Mouse (Mus musculus): ENCODE data around the gene Catip.

The Catip gene

GRCm38 (mm10) chr1:74359952-74360517, 1.9 kb upstream of the Catip start:
- no peak for DNase-seq (ENCODE audit: low read depth, low spot score)
- Histone ChIP-seq H3K27me3 (ENCODE audit: control insufficient read depth, insufficient read depth, low read length, poor library complexity, severe bottlenecking) (no peaks in the 10 kb centered on the region), H3K36me3 (ENCODE audit: control insufficient read depth, insufficient read depth, low read length, poor library complexity, severe bottlenecking) (no peaks in the 10 kb centered on the region)

GRCm38 (mm10) chr1:74362325-74363229, 669 bp downstream of the Catip start:
- DNase-seq (ENCODE audit: low read depth, low spot score): no peak
- Histone ChIP-seq H3K27me3 (ENCODE audit: control insufficient read depth, insufficient read depth, low read length, poor library complexity, severe bottlenecking) (no peaks in the 10 kb centered on the region), H3K36me3 (ENCODE audit: control insufficient read depth, insufficient read depth, low read length, poor library complexity, severe bottlenecking) (no peaks in the 10 kb centered on the region)

- no peaks in the 10 kb centered on the region for H3K36me3 ChIP-seq (ENCODE audit: control insufficient read depth, insufficient read depth, low read length, poor library complexity, severe bottlenecking)
- DNase-seq (ENCODE audit: low read depth, low spot score): no peak
- H3K27me3 ChIP-seq (ENCODE audit: control insufficient read depth, insufficient read depth, low read length, poor library complexity, severe bottlenecking): no peaks in the 10 kb centered on the region
Observed at GRCm38 (mm10) chr1:74363437-74363836, 1.5 kb downstream of the Catip start.

- no peak for DNase-seq (ENCODE audit: low read depth, low spot score)
- no peaks in the 10 kb centered on the region for H3K36me3 ChIP-seq (ENCODE audit: control insufficient read depth, insufficient read depth, low read length, poor library complexity, severe bottlenecking)
- H3K27me3 ChIP-seq (ENCODE audit: control insufficient read depth, insufficient read depth, low read length, poor library complexity, severe bottlenecking): no peaks in the 10 kb centered on the region
Observed at GRCm38 (mm10) chr1:74364270-74364669, 2.4 kb downstream of the Catip start.

- Histone ChIP-seq H3K27me3 (ENCODE audit: control insufficient read depth, insufficient read depth, low read length, poor library complexity, severe bottlenecking) (no peaks in the 10 kb centered on the region), H3K36me3 (ENCODE audit: control insufficient read depth, insufficient read depth, low read length, poor library complexity, severe bottlenecking) (no peaks in the 10 kb centered on the region)
- peak; percentile 24 for DNase-seq (ENCODE audit: low read depth, low spot score)
Observed at GRCm38 (mm10) chr1:74367886-74368645, 6.2 kb downstream of the Catip start.

GRCm38 (mm10) chr1:74370040-74370439, 8.1 kb downstream of the Catip start:
- H3K36me3 ChIP-seq (ENCODE audit: control insufficient read depth, insufficient read depth, low read length, poor library complexity, severe bottlenecking): no peaks in the 10 kb centered on the region
- no peaks in the 10 kb centered on the region for H3K27me3 ChIP-seq (ENCODE audit: control insufficient read depth, insufficient read depth, low read length, poor library complexity, severe bottlenecking)
- no peak for DNase-seq (ENCODE audit: low read depth, low spot score)

- no peak for DNase-seq (ENCODE audit: low read depth, low spot score)
- no peaks in the 10 kb centered on the region for H3K36me3 ChIP-seq (ENCODE audit: control insufficient read depth, insufficient read depth, low read length, poor library complexity, severe bottlenecking)
- H3K27me3 ChIP-seq (ENCODE audit: control insufficient read depth, insufficient read depth, low read length, poor library complexity, severe bottlenecking): no peaks in the 10 kb centered on the region
Observed at GRCm38 (mm10) chr1:74373372-74373771, 11.5 kb downstream of the Catip start.

GRCm38 (mm10) chr1:74374980-74375379, 13.1 kb downstream of the Catip start, which contains the start of gene Slc11a1:
Slc11a1 (plus strand) TSS chr1:74375195.
- no peaks in the 10 kb centered on the region; the same call in 1 of the 2 replicates for H3K27me3 ChIP-seq (ENCODE audit: control insufficient read depth, insufficient read depth, low read length, poor library complexity, severe bottlenecking)
- DNase-seq (ENCODE audit: low read depth, low spot score): no peak
- H3K36me3 ChIP-seq (ENCODE audit: control insufficient read depth, insufficient read depth, low read length, poor library complexity, severe bottlenecking): no peaks in the 10 kb centered on the region

- no peaks in the 10 kb centered on the region for H3K36me3 ChIP-seq (ENCODE audit: control insufficient read depth, insufficient read depth, low read length, poor library complexity, severe bottlenecking)
- no peaks in the 10 kb centered on the region; the same call in 1 of the 2 replicates for H3K27me3 ChIP-seq (ENCODE audit: control insufficient read depth, insufficient read depth, low read length, poor library complexity, severe bottlenecking)
- no peak for DNase-seq (ENCODE audit: low read depth, low spot score)
Observed at GRCm38 (mm10) chr1:74375561-74375960, 13.7 kb downstream of the Catip start.

GRCm38 (mm10) chr1:74376396-74376795, 14.5 kb downstream of the Catip start:
- DNase-seq (ENCODE audit: low read depth, low spot score): no peak
- H3K36me3 ChIP-seq (ENCODE audit: control insufficient read depth, insufficient read depth, low read length, poor library complexity, severe bottlenecking): no peaks in the 10 kb centered on the region
- H3K27me3 ChIP-seq (ENCODE audit: control insufficient read depth, insufficient read depth, low read length, poor library complexity, severe bottlenecking): no peaks in the 10 kb centered on the region; the same call in 1 of the 2 replicates

- H3K36me3 ChIP-seq (ENCODE audit: control insufficient read depth, insufficient read depth, low read length, poor library complexity, severe bottlenecking): no peaks in the 10 kb centered on the region
- no peak for DNase-seq (ENCODE audit: low read depth, low spot score)
- H3K27me3 ChIP-seq (ENCODE audit: control insufficient read depth, insufficient read depth, low read length, poor library complexity, severe bottlenecking): no peaks in the 10 kb centered on the region; the same call in 1 of the 2 replicates
Observed at GRCm38 (mm10) chr1:74379058-74379504, 17.2 kb downstream of the Catip start.

- no peaks in the 10 kb centered on the region for H3K36me3 ChIP-seq (ENCODE audit: control insufficient read depth, insufficient read depth, low read length, poor library complexity, severe bottlenecking)
- H3K27me3 ChIP-seq (ENCODE audit: control insufficient read depth, insufficient read depth, low read length, poor library complexity, severe bottlenecking): no peaks in the 10 kb centered on the region; the same call in 1 of the 2 replicates
- no peak for DNase-seq (ENCODE audit: low read depth, low spot score)
Observed at GRCm38 (mm10) chr1:74380484-74380883, 18.6 kb downstream of the Catip start.

- Histone ChIP-seq H3K27me3 (ENCODE audit: control insufficient read depth, insufficient read depth, low read length, poor library complexity, severe bottlenecking) (no peaks in the 10 kb centered on the region; the same call in 1 of the 2 replicates), H3K36me3 (ENCODE audit: control insufficient read depth, insufficient read depth, low read length, poor library complexity, severe bottlenecking) (no peaks in the 10 kb centered on the region)
- no peak for DNase-seq (ENCODE audit: low read depth, low spot score)
Observed at GRCm38 (mm10) chr1:74381588-74382021, 19.7 kb downstream of the Catip start.

GRCm38 (mm10) chr1:74383385-74383784, 21.5 kb downstream of the Catip start:
- no peaks in the 10 kb centered on the region; the same call in 1 of the 2 replicates for H3K27me3 ChIP-seq (ENCODE audit: control insufficient read depth, insufficient read depth, low read length, poor library complexity, severe bottlenecking)
- no peak for DNase-seq (ENCODE audit: low read depth, low spot score)
- H3K36me3 ChIP-seq (ENCODE audit: control insufficient read depth, insufficient read depth, low read length, poor library complexity, severe bottlenecking): no peaks in the 10 kb centered on the region

Measured in splenic B cell, adult 2 months (primary cell).